Mouse (Mus musculus): Measurements from ENCODE around the gene Ifnar2. TPM values are rescaled to one million over a fixed set of nuclear protein-coding genes. Genes with fewer than 3 reads are reported as not detected.

Gene Ifnar2
- polyA plus RNA-seq, 1 experiment from 2014 or later, result 45.7 TPM

- Histone ChIP-seq H3K9ac (ENCODE audit: low read depth, low read length) (no peak overlapping the region), H3K27ac (ENCODE audit: low read length) (no peak overlapping the region), H3K4me2 (ENCODE audit: low read depth, low read length) (no peak overlapping the region), H3K27me3 (replicated peaks; ENCODE audit: control insufficient read depth, insufficient read depth, low read length) (no peaks in the 10 kb centered on the region), H3K9me3 (ENCODE audit: control insufficient read depth, low read length) (no peaks in the 10 kb centered on the region), H3K4me1 (ENCODE audit: control insufficient read depth, insufficient read depth, low read length) (peaks cover 24% of the 10 kb centered on the region), H3K4me3 (ENCODE audit: low read length) (no peak overlapping the region), H3K36me3 (ENCODE audit: control insufficient read depth, insufficient read depth, low read length) (peaks cover 2% of the 10 kb centered on the region; the same call in 1 of the 2 replicates)
- 80% methylated on average over 4 of the region's 4 CpGs for whole genome bisulfite sequencing
- no peak for ATAC-seq
Measured at GRCm38 (mm10) chr16:91381606-91382005, 9.0 kb downstream of the Ifnar2 start.

DNA sequence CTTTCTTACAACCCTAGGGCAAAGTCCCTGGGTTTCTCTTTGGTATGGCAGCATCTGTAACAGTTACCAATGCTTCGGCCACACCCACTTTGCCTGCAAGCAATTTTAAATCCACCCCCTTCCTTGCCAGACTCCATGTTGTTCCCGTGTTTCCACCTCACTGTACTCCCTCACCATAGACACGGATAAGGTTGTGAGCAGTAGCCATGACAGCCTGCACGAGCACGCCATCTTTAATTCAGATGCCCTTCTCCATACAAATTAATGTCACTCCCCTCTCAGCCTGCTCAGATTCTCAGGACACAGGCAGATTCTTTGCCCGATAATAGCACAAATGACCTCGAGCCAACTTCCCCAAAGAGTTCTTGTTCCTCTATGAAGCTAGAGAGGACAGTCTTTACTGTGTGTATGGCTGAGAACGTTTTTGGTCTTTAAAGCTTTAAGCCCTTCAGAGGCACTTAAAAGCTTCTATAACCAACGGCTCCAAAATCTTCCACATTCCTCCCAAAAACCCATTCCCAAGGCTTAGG, 9.7 kb downstream of the Ifnar2 start:
- Histone ChIP-seq H3K9me3 (ENCODE audit: control insufficient read depth, low read length) (no peaks in the 10 kb centered on the region), H3K36me3 (ENCODE audit: control insufficient read depth, insufficient read depth, low read length) (peaks cover 2% of the 10 kb centered on the region; the same call in 1 of the 2 replicates), H3K27me3 (replicated peaks; ENCODE audit: control insufficient read depth, insufficient read depth, low read length) (no peaks in the 10 kb centered on the region), H3K4me3 (ENCODE audit: low read length) (no peak overlapping the region), H3K4me1 (ENCODE audit: control insufficient read depth, insufficient read depth, low read length) (peaks cover 24% of the 10 kb centered on the region), H3K27ac (ENCODE audit: low read length) (no peak overlapping the region), H3K9ac (ENCODE audit: low read depth, low read length) (no peak overlapping the region), H3K4me2 (ENCODE audit: low read depth, low read length) (no peak overlapping the region)
- 0 out of 2 replicates have a peak, but pooled peaks have one; percentile 31 for ATAC-seq
- WGBS, result 86% methylated on average over 9 of the region's 9 CpGs

GRCm38 (mm10) chr16:91384221-91384620, 11.6 kb downstream of the Ifnar2 start:
- Histone ChIP-seq H3K9me3 (ENCODE audit: control insufficient read depth, low read length) (no peaks in the 10 kb centered on the region), H3K4me1 (ENCODE audit: control insufficient read depth, insufficient read depth, low read length) (peaks cover 17% of the 10 kb centered on the region), H3K4me3 (ENCODE audit: low read length) (no peak overlapping the region), H3K4me2 (ENCODE audit: low read depth, low read length) (no peak overlapping the region), H3K9ac (ENCODE audit: low read depth, low read length) (no peak overlapping the region), H3K27me3 (replicated peaks; ENCODE audit: control insufficient read depth, insufficient read depth, low read length) (no peaks in the 10 kb centered on the region), H3K27ac (ENCODE audit: low read length) (no peak overlapping the region), H3K36me3 (ENCODE audit: control insufficient read depth, insufficient read depth, low read length) (peaks cover 10% of the 10 kb centered on the region; the same call in 1 of the 2 replicates)
- no peak for ATAC-seq
- WGBS, result 83% methylated on average over 4 of the region's 4 CpGs

DNA sequence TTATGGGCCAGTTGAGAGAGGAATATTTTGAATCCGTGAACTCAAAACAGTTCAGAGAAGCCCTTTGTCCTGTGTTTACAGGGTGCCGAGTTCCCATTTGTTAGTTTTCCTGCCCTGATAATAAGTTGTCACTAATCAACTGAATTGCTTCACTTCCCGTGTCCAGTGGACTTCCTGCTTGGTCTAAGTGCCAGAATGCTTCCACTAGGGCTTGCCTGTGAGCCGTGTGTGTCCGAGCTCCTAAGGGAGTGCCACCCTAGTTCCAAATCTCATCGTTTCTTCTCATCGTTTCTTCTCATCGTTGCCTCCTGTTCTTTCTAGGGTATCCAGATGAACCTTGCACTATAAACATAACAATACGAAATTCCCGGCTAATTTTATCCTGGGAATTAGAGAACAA, 13.0 kb downstream of the Ifnar2 start:
- peak; percentile 57 for ATAC-seq
- H3K4me3 ChIP-seq (ENCODE audit: low read length), result no peak overlapping the region
- peaks cover 8% of the 10 kb centered on the region for H3K4me1 ChIP-seq (ENCODE audit: control insufficient read depth, insufficient read depth, low read length)
- H3K36me3 ChIP-seq (ENCODE audit: control insufficient read depth, insufficient read depth, low read length), result peaks cover 13% of the 10 kb centered on the region
- WGBS, result 43% methylated on average over 10 of the region's 10 CpGs
- H3K9me3 ChIP-seq (ENCODE audit: control insufficient read depth, low read length), result no peaks in the 10 kb centered on the region
- no peaks in the 10 kb centered on the region for H3K27me3 ChIP-seq (replicated peaks; ENCODE audit: control insufficient read depth, insufficient read depth, low read length)
- H3K27ac ChIP-seq (ENCODE audit: low read length), result no peak overlapping the region
- H3K9ac ChIP-seq (ENCODE audit: low read depth, low read length), result no peak overlapping the region
- H3K4me2 ChIP-seq (ENCODE audit: low read depth, low read length), result no peak overlapping the region

DNA sequence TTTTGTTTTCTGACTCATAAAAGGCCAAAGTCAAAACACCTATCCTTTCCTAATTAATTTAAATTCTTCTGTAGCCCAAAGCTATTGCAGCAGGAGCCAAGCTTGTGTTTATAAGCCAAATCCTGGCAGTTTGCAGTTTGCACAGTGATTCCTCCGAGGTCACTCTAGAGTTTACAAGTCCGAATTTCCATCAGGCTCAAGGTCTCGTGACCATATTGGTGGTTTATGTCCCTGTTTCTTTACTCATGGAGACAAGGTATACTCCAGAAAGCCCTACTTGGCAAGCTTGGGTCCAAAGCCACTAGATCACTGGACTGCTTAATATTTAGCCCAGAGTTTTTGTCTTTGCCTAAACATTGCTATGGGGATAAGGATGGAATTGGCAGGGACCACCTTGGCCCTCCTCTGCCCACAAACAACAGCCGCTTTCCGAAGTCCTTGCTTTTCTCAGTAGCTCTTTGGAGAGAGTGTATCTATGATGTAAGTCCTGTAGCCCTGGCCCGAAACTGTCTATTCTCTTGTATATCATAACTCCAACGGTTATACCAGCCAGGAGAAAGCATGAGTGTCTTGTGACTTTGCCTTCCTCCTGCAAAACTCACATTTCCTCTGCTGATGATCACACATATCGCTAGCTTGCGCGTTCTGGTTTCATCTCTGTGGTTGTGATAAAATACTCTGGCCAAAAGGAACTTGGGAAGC, 14.0 kb downstream of the Ifnar2 start:
- peaks cover 8% of the 10 kb centered on the region for H3K4me1 ChIP-seq (ENCODE audit: control insufficient read depth, insufficient read depth, low read length)
- H3K9me3 ChIP-seq (ENCODE audit: control insufficient read depth, low read length), result no peaks in the 10 kb centered on the region
- WGBS, result 87% methylated on average over 10 of the region's 10 CpGs
- no peak for ATAC-seq
- peaks cover 13% of the 10 kb centered on the region for H3K36me3 ChIP-seq (ENCODE audit: control insufficient read depth, insufficient read depth, low read length)
- no peak overlapping the region for H3K9ac ChIP-seq (ENCODE audit: low read depth, low read length)
- no peaks in the 10 kb centered on the region for H3K27me3 ChIP-seq (replicated peaks; ENCODE audit: control insufficient read depth, insufficient read depth, low read length)
- no peak overlapping the region for H3K4me2 ChIP-seq (ENCODE audit: low read depth, low read length)
- H3K27ac ChIP-seq (ENCODE audit: low read length), result no peak overlapping the region
- H3K4me3 ChIP-seq (ENCODE audit: low read length), result no peak overlapping the region

GRCm38 (mm10) chr16:91387121-91387486, 14.5 kb downstream of the Ifnar2 start:
- WGBS, result 87% methylated on average over 3 of the region's 3 CpGs
- H3K4me3 ChIP-seq (ENCODE audit: low read length), result no peak overlapping the region

GRCm38 (mm10) chr16:91390100-91390499, 17.5 kb downstream of the Ifnar2 start:
- H3K36me3 ChIP-seq (ENCODE audit: control insufficient read depth, insufficient read depth, low read length), result peaks cover 17% of the 10 kb centered on the region

More at GRCm38 (mm10) chr16:91387121-91387486, 14.5 kb downstream of the Ifnar2 start:
- H3K4me1 ChIP-seq (ENCODE audit: control insufficient read depth, insufficient read depth, low read length), result peaks cover 3% of the 10 kb centered on the region; the same call in 1 of the 2 replicates
- no peak overlapping the region for H3K9ac ChIP-seq (ENCODE audit: low read depth, low read length)
- peaks cover 13% of the 10 kb centered on the region for H3K36me3 ChIP-seq (ENCODE audit: control insufficient read depth, insufficient read depth, low read length)
- H3K27ac ChIP-seq (ENCODE audit: low read length), result no peak overlapping the region
- H3K4me2 ChIP-seq (ENCODE audit: low read depth, low read length), result no peak overlapping the region
- no peaks in the 10 kb centered on the region for H3K27me3 ChIP-seq (replicated peaks; ENCODE audit: control insufficient read depth, insufficient read depth, low read length)
- ATAC-seq, result no peak
- no peaks in the 10 kb centered on the region for H3K9me3 ChIP-seq (ENCODE audit: control insufficient read depth, low read length)

GRCm38 (mm10) chr16:91391421-91391820, 18.8 kb downstream of the Ifnar2 start, which contains the start of gene Gm21970:
Gene Gm21970, plus strand, starts transcription at chr16:91391721.
- Histone ChIP-seq H3K9ac (ENCODE audit: low read depth, low read length) (no peak within 1 kb of the TSS), H3K36me3 (ENCODE audit: control insufficient read depth, insufficient read depth, low read length) (peaks cover 17% of the 10 kb centered on the region), H3K9me3 (ENCODE audit: control insufficient read depth, low read length) (no peaks in the 10 kb centered on the region), H3K4me3 (ENCODE audit: low read length) (no peak within 1 kb of the TSS), H3K27me3 (replicated peaks; ENCODE audit: control insufficient read depth, insufficient read depth, low read length) (no peaks in the 10 kb centered on the region), H3K4me1 (ENCODE audit: control insufficient read depth, insufficient read depth, low read length) (no peaks in the 10 kb centered on the region), H3K27ac (ENCODE audit: low read length) (no peak within 1 kb of the TSS), H3K4me2 (ENCODE audit: low read depth, low read length) (no peak within 1 kb of the TSS)
- 74% methylated on average over 5 of the region's 5 CpGs for WGBS
- no peak for ATAC-seq

More at GRCm38 (mm10) chr16:91390100-91390499, 17.5 kb downstream of the Ifnar2 start:
- Histone ChIP-seq H3K27me3 (replicated peaks; ENCODE audit: control insufficient read depth, insufficient read depth, low read length) (no peaks in the 10 kb centered on the region), H3K9me3 (ENCODE audit: control insufficient read depth, low read length) (no peaks in the 10 kb centered on the region), H3K4me3 (ENCODE audit: low read length) (no peak overlapping the region), H3K4me1 (ENCODE audit: control insufficient read depth, insufficient read depth, low read length) (no peaks in the 10 kb centered on the region), H3K27ac (ENCODE audit: low read length) (no peak overlapping the region), H3K9ac (ENCODE audit: low read depth, low read length) (no peak overlapping the region), H3K4me2 (ENCODE audit: low read depth, low read length) (no peak overlapping the region)
- no peak for ATAC-seq
- 91% methylated on average over 4 of the region's 4 CpGs for WGBS

GRCm38 (mm10) chr16:91394826-91395410, 22.3 kb downstream of the Ifnar2 start:
- Histone ChIP-seq H3K9me3 (ENCODE audit: control insufficient read depth, low read length) (no peaks in the 10 kb centered on the region), H3K36me3 (ENCODE audit: control insufficient read depth, insufficient read depth, low read length) (peaks cover 6% of the 10 kb centered on the region), H3K27ac (ENCODE audit: low read length) (no peak overlapping the region), H3K4me3 (ENCODE audit: low read length) (no peak overlapping the region), H3K9ac (ENCODE audit: low read depth, low read length) (no peak overlapping the region), H3K4me1 (ENCODE audit: control insufficient read depth, insufficient read depth, low read length) (no peaks in the 10 kb centered on the region), H3K4me2 (ENCODE audit: low read depth, low read length) (no peak overlapping the region), H3K27me3 (replicated peaks; ENCODE audit: control insufficient read depth, insufficient read depth, low read length) (no peaks in the 10 kb centered on the region)
- ATAC-seq, result no peak
- WGBS, result 69% methylated on average over 4 of the region's 4 CpGs

All from intestine, embryonic 16.5 days (tissue).